Mouse (Mus musculus) frontal cortex, postnatal 14 days (tissue): ENCODE measurements at regions not wholly inside any gene's neighbourhood (a gene's known extent, or its start where the extent isn't known, plus 50 kb on each side); places are given as distances from the start of the nearest gene placed in this dataset.

Experiments used
- DNase-seq, 2 experiments: peaks; one replicate each; pipeline ENCODE4 v3.0.0; 2022; ENCODE audit warnings: low spot score in 2 of 2

GRCm38 (mm10) chr4:54610101-54610500 is 334.7 kb upstream of the Zfp462 start:
- DNase-seq = no peak

- no peak for DNase-seq
These were observed 332.6 kb upstream of the Zfp462 start for GRCm38 (mm10) chr4:54611990-54612980.

- no peak for DNase-seq
These were observed 331.8 kb upstream of the Zfp462 start for GRCm38 (mm10) chr4:54613076-54613475.

DNA sequence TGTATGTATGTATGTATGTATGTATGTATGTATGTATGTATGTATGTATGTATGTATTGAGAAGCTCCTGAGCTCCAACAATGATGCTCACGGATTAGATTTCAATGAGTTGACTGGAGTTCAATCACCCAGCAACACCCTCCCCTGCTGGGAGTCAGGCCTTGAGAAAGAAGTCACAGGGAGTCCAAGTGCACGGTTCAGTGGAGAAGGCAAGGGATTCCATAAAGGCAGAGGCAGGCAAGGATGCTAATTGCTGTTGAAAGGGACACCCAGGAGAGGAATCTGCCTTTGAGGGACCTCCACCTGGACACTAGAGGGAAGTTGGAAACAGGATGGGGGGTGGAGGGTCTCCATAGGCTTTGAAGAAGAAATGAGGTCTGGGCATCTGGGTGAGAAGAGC is 331.2 kb upstream of the Zfp462 start:
- DNase-seq = no peak

DNA sequence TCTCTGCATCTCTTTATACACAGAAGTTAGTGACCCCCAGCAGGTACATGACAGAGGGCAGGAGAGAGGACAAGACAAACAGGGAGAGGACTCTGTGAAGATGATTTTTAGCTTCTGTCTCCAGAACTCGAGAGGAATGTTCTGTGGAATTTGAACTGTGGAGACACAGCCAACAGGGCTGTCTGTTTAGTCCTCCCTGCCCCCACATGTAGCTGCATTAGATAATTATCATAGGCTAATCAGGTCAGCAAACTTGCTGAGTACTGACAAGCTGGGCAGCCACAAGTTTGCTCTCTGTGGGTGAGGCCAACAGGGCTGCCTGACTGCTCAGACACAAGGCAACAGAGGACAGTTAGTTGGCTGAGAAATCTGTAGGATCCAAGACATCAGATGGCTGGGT is 329.0 kb upstream of the Zfp462 start:
- no peak for DNase-seq

GRCm38 (mm10) chr4:54624024-54624873 is 320.6 kb upstream of the Zfp462 start:
- DNase-seq = no peak

DNA sequence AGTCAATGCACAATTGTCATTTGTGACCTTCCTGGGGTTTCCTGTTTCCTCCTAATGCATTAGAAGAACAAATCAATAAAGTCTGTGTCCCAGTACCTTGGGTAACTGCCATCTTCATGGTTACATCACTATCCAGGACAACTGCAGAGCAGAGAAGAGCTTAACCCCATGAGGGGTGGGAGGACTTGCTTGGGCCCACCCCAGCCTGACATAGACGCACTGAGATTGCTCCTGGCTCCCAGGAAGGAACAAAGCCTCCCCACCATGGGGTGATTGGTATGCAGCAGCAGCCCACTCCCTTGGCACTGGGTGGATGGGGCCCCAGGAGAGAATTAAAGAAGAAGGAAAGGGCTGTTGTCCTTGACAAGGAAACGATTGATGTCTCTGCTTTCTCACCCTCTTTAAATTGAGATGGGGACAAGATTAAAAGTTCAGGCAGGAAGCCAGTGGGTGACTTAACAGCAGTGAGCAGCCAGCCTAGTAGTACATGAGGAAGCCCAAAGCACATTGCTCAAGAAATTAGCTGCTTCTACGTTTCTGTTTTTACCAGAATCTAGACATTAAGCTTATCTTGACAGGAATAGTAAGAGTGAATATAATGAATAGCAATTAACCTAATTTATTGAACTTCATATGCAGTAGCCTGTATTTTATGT is 307.7 kb upstream of the Zfp462 start:
- peak in 1 of 2 experiments; percentile 35 for DNase-seq

DNA sequence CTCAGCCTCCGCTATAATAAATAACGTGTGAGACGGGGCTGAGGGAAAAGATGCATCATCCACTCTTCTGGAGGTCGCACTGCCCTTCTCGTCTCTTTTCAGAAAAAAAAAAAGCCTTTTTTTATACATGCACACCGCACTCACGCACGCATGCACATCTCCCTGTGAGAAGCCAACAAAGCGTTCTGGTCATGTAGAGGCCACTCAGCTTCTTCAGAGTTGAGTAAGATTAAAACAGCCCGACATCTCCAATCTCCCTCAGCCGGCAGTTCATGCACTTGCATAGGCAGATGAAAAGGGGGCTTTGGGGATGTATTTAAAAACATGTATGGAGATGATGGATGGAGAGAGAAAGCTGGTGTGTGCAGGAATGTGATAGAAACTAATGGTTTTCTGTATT is 298.8 kb upstream of the Zfp462 start:
- DNase-seq = no peak

DNA sequence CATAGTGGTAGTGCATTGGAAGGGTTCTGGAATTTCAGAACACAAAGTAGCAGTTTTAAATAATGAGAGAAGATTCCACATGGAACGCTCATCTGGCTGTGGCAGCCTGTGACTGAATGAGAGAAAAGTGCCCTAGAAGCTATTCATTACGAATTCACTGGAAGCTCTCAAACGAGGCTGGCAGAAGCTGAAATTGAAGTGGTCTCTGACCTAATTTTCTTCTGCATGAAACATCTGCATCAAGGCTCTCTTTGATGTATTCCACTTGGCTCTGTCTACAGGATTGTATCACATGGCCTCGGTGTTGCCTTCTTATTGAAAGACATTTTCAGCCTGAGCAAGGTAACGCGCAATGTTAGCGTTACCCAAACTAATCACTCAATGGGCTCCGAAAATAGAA is 298.4 kb upstream of the Zfp462 start:
- no peak for DNase-seq

DNA sequence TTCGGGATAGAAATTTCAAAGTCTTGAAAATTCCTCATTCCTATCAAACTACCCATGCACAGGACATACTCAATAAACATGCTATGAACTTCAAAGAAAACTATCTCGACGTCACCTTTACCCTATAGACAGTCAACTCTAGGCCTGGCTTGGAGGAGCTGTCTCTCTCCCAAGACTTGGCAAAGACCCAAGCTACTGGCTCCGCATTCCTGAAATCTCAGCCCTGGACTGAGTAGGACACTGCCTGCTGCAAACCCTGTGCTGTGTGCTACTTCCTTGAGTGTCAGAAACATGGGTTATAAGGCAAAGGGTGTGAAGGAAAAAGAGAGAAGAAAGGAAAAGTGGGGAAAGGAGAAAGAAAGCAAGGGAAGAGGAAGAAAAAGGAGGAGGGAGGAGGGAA is 296.6 kb upstream of the Zfp462 start:
- no peak for DNase-seq

DNA sequence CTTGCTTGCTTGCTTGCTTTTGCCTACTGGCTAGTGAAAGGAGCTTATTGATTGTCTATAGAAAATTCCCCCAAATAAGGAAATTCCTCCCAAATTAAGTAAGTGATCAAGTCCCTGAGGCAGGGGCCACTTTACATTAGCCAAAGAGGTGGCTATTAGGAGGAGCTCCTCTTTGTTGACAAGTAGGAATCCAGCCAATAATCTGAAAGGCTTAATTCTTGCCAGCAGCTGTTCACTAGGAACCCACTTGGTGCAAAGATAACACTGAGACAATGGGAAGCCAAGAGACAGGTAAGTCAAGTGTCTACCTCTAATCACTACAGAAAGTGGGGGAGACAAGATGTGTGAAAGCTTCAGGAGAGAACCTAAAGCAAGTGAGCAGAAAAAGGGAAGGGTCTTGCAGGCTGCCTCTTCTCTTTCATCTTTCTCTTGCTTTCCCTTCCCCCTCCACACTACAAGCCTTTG is 293.2 kb upstream of the Zfp462 start:
- no peak for DNase-seq

DNA sequence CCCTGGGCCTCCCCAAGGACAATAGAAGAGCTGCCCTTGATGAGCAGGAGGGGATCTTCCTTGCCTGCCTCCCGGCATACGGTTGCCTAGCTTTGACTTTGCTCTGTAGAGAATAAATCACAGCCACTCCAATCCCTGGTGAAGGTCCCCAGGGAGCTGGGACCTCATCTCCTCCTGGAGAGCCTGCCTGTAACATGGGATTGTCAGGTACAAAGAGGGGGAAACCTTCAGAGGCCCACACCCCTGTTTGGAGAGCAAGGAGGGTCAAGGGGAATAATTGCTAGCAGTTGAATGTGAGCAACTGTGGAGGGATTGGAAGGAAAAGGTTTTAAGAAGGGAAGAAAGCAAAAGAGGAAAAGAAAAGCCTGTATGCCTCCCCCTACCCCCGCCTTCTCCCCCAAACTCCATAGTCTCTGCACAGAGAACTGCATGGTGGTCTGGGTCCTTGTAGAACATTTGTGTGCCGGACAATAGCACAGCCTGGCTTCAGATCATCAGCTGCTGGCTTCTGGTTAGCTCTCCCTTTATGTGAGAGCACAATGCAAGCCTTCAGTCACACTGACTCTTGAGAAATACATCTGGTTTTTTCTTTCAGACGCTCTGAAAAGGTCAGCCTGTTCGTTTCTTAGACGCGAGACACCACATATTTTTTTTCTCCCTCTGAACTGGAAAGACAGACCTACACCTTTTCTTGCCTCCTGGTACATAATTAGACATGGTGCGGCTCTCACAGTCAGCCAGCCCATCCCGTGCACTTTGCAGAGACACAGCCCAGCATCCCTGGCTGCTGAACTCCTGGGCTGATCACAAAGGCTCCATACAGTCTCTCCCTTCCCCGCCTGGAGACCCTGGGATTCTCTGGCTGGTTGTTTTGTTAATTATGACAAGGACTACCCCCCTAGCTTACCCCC is 292.5 kb upstream of the Zfp462 start:
- no peak for DNase-seq

DNA sequence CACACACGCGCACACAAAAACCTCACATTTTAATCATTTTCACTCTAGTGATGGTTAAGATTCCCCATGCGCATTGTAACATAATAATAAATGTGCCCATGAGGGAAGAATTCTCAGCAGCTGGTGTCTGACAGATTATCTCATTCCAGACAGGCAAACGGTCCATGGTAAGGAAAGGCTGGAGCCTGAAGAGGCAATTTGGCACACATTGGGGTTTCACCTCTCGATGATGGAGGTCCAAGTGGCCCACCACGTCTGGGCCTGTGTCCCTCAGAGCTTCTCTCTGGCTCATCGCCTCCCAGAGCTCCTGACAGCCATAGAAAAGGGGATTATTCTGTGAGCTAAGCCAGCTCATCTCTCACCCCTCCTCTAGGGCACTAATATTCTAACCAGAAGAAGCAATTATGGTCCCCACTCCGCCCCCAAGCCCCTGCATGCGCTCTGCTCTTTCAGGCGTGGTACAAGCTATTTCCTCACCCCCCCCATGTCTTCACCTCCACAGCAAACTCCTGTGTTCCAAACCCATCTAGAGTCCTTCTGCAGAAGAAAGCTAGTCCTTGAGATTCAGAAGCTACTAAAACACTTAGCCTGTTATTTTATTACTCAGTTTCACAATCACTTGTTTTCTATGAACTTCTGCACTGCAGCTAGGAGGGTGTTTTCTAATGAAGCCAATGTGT is 291.6 kb upstream of the Zfp462 start:
- DNase-seq = no peak
